Mouse (Mus musculus) small intestine, adult 2 months (tissue): ENCODE results near the gene Ccdc78.

ENCODE experiments used
- CTCF ChIP-seq: fragments of 200-500 bp; IDR thresholded peaks from 2 replicates; pipeline ENCODE4 v1.5.1; 2012; ENCODE audit warnings: low read depth, mild to moderate bottlenecking, control low read depth, inconsistent platforms, low read length, moderate library complexity, mixed read lengths; ENCODE audit not compliant: insufficient replicate concordance, insufficient read length; ENCODE audit errors: extremely low read depth
- POLR2A ChIP-seq: fragments of 200-500 bp; IDR thresholded peaks from 2 replicates; pipeline ENCODE4 v1.6.1; 2012; ENCODE audit warnings: low read depth, mild to moderate bottlenecking, control low read depth, inconsistent platforms, low read length, moderate library complexity

DNA sequence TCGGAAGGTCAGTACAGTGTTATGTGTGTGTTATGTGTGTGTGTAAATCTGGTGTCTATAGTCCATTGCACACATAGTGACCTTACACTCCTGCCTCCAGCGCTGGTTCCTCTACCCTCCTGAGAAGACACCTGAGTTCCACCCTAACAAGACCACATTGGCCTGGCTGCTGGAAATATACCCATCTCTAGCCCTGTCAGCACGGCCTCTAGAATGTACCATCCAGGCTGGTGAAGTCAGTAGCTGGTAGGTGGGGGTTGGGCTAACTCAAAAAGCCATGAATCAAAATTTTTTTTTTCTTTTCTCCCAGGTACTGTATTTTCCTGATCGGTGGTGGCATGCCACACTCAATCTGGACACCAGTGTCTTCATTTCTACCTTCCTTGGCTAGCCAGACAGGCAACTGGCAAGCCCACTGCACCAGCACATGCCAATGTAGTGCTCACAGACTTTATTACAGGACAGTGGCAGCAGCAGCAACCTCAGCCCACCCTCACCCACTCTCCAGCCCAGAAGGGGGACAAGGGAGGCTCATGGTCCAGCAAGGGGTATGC is 43.9 kb downstream of the Ccdc78 start:
- TF ChIP-seq CTCF (no peak), POLR2A (no peak)
